Mouse (Mus musculus): ENCODE data around the gene Gnptab. TPM values are rescaled to one million over a fixed set of nuclear protein-coding genes. Genes with fewer than 3 reads are reported as not detected.

The Gnptab gene
- polyA plus RNA-seq, 1 experiment = 41.2 TPM

GRCm38 (mm10) chr10:88403021-88403420 is 24.1 kb downstream of the Gnptab start:
- Histone ChIP-seq H3K27ac (ENCODE audit: insufficient read depth, low read length) (no peak overlapping the region), H3K4me3 (replicated peaks; ENCODE audit: insufficient read depth, low read depth, low read length) (no peak overlapping the region), H3K27me3 (ENCODE audit: control insufficient read depth, insufficient read depth, low read length) (no peaks in the 10 kb centered on the region), H3K4me1 (ENCODE audit: control insufficient read depth, insufficient read depth, low read length) (peaks cover 5% of the 10 kb centered on the region)
- TF ChIP-seq POLR2A (IDR thresholded peaks at IDR 0.05; ENCODE audit: borderline replicate concordance, insufficient read depth, low read length) (no peak), CTCF (IDR thresholded peaks at IDR 0.05; ENCODE audit: borderline replicate concordance, insufficient read depth, low read depth, low read length) (no peak)
- DNase-seq = no peak
- 96% methylated on average over 4 of the region's 4 CpGs for WGBS

DNA sequence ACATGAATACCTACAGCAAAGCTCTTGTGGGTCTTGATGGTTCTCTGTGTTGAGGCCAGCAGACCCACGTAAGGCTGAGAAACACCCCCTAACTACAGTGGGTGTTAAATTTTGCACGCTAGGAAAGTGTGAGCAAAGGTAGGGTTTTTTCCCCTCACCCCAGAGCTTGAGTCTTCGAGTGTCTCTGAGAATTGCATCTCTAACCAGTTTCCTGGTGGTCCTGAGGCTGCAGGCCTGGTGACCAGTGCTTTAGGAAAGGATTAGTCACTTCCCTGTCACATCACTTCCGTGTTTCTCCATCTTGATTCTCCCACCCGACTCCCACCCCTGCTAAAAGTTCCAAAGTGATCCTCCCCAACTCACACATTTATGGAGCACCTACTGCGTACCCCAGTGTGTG is 25.3 kb downstream of the Gnptab start:
- DNase-seq = no peak
- H3K27me3 ChIP-seq (ENCODE audit: control insufficient read depth, insufficient read depth, low read length) = no peaks in the 10 kb centered on the region
- 92% methylated on average over 6 of the region's 6 CpGs for WGBS
- TF ChIP-seq CTCF (IDR thresholded peaks at IDR 0.05; ENCODE audit: borderline replicate concordance, insufficient read depth, low read depth, low read length) (no peak), POLR2A (IDR thresholded peaks at IDR 0.05; ENCODE audit: borderline replicate concordance, insufficient read depth, low read length) (no peak)
- H3K27ac ChIP-seq (ENCODE audit: insufficient read depth, low read length) = no peak overlapping the region
- peaks cover 5% of the 10 kb centered on the region for H3K4me1 ChIP-seq (ENCODE audit: control insufficient read depth, insufficient read depth, low read length)
- no peak overlapping the region for H3K4me3 ChIP-seq (replicated peaks; ENCODE audit: insufficient read depth, low read depth, low read length)

- DNase-seq = peak; percentile 45 to 69
- peaks cover 5% of the 10 kb centered on the region; the same call in 1 of the 2 replicates for H3K4me1 ChIP-seq (ENCODE audit: control insufficient read depth, insufficient read depth, low read length)
- TF ChIP-seq CTCF (IDR thresholded peaks at IDR 0.05; ENCODE audit: borderline replicate concordance, insufficient read depth, low read depth, low read length) (no peak), POLR2A (IDR thresholded peaks at IDR 0.05; ENCODE audit: borderline replicate concordance, insufficient read depth, low read length) (no peak)
- no peak overlapping the region for H3K27ac ChIP-seq (ENCODE audit: insufficient read depth, low read length)
- no peak overlapping the region for H3K4me3 ChIP-seq (replicated peaks; ENCODE audit: insufficient read depth, low read depth, low read length)
- WGBS = 23% methylated on average over 7 of the region's 7 CpGs
- no peaks in the 10 kb centered on the region for H3K27me3 ChIP-seq (ENCODE audit: control insufficient read depth, insufficient read depth, low read length)
Measured at GRCm38 (mm10) chr10:88405812-88406211, 26.9 kb downstream of the Gnptab start.

GRCm38 (mm10) chr10:88407875-88408631 is 29.1 kb downstream of the Gnptab start:
- no peaks in the 10 kb centered on the region for H3K27me3 ChIP-seq (ENCODE audit: control insufficient read depth, insufficient read depth, low read length)
- H3K4me1 ChIP-seq (ENCODE audit: control insufficient read depth, insufficient read depth, low read length) = peaks cover 5% of the 10 kb centered on the region; the same call in 1 of the 2 replicates
- 95% methylated on average over 12 of the region's 12 CpGs for WGBS
- no peak overlapping the region for H3K27ac ChIP-seq (ENCODE audit: insufficient read depth, low read length)
- no peak for DNase-seq
- H3K4me3 ChIP-seq (replicated peaks; ENCODE audit: insufficient read depth, low read depth, low read length) = no peak overlapping the region
- no peak for TF ChIP-seq CTCF (IDR thresholded peaks at IDR 0.05; ENCODE audit: borderline replicate concordance, insufficient read depth, low read depth, low read length)
- TF ChIP-seq POLR2A (IDR thresholded peaks at IDR 0.05; ENCODE audit: borderline replicate concordance, insufficient read depth, low read length) = no peak

GRCm38 (mm10) chr10:88409751-88410150 is 30.8 kb downstream of the Gnptab start:
- 69% methylated on average over 2 of the region's 2 CpGs for WGBS
- peaks cover 5% of the 10 kb centered on the region; the same call in 1 of the 2 replicates for H3K4me1 ChIP-seq (ENCODE audit: control insufficient read depth, insufficient read depth, low read length)
- H3K27me3 ChIP-seq (ENCODE audit: control insufficient read depth, insufficient read depth, low read length) = no peaks in the 10 kb centered on the region
- no peak for TF ChIP-seq CTCF (IDR thresholded peaks at IDR 0.05; ENCODE audit: borderline replicate concordance, insufficient read depth, low read depth, low read length)
- TF ChIP-seq POLR2A (IDR thresholded peaks at IDR 0.05; ENCODE audit: borderline replicate concordance, insufficient read depth, low read length) = no peak
- H3K4me3 ChIP-seq (replicated peaks; ENCODE audit: insufficient read depth, low read depth, low read length) = no peak overlapping the region
- DNase-seq = no peak
- no peak overlapping the region for H3K27ac ChIP-seq (ENCODE audit: insufficient read depth, low read length)

DNA sequence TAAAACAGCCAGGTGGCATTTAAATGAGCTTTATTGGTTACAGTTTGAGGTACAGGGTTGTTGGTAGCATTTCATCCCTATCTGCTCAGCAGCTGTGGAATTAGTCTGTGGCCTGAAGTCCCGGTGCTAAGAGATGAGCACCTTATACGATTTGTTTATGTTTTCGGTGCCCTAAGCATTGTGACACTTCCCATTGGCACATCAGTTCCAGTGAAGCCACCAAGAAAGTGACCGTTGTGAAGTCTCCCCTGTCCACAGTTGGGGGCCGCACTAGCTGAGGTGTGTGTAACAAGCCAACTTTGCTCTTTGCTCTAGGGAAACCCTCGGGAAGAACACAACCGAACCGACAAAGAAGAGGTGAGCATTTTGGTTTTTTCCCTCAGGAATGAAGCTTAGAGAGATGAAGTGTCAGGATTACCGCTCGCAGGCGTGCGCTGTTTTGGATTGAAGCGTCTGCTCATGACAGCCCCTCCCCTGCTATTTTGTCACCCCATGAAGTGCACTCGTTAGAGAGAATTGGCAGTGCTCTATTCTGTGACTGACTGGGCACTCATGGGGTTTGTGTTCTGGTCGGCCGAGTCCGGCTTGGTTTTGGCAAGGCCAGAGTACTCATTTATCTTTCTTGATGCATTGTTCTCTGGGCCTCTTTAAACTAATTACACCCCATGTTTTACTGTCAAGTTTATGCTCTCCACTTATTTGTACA is 33.5 kb downstream of the Gnptab start:
- Histone ChIP-seq H3K27me3 (ENCODE audit: control insufficient read depth, insufficient read depth, low read length) (no peaks in the 10 kb centered on the region), H3K4me1 (ENCODE audit: control insufficient read depth, insufficient read depth, low read length) (no peaks in the 10 kb centered on the region), H3K27ac (ENCODE audit: insufficient read depth, low read length) (no peak overlapping the region), H3K4me3 (replicated peaks; ENCODE audit: insufficient read depth, low read depth, low read length) (no peak overlapping the region)
- WGBS = 37% methylated on average over 17 of the region's 17 CpGs
- TF ChIP-seq POLR2A (IDR thresholded peaks at IDR 0.05; ENCODE audit: borderline replicate concordance, insufficient read depth, low read length) (no peak), CTCF (IDR thresholded peaks at IDR 0.05; ENCODE audit: borderline replicate concordance, insufficient read depth, low read depth, low read length) (no peak)
- DNase-seq = no peak

GRCm38 (mm10) chr10:88417686-88418085 is 38.8 kb downstream of the Gnptab start:
- no peak for DNase-seq
- Histone ChIP-seq H3K4me1 (ENCODE audit: control insufficient read depth, insufficient read depth, low read length) (no peaks in the 10 kb centered on the region), H3K27me3 (ENCODE audit: control insufficient read depth, insufficient read depth, low read length) (no peaks in the 10 kb centered on the region), H3K4me3 (replicated peaks; ENCODE audit: insufficient read depth, low read depth, low read length) (no peak overlapping the region), H3K27ac (ENCODE audit: insufficient read depth, low read length) (no peak overlapping the region)
- TF ChIP-seq POLR2A (IDR thresholded peaks at IDR 0.05; ENCODE audit: borderline replicate concordance, insufficient read depth, low read length) (no peak), CTCF (IDR thresholded peaks at IDR 0.05; ENCODE audit: borderline replicate concordance, insufficient read depth, low read depth, low read length) (no peak)
- 83% methylated on average over 5 of the region's 5 CpGs for WGBS

DNA sequence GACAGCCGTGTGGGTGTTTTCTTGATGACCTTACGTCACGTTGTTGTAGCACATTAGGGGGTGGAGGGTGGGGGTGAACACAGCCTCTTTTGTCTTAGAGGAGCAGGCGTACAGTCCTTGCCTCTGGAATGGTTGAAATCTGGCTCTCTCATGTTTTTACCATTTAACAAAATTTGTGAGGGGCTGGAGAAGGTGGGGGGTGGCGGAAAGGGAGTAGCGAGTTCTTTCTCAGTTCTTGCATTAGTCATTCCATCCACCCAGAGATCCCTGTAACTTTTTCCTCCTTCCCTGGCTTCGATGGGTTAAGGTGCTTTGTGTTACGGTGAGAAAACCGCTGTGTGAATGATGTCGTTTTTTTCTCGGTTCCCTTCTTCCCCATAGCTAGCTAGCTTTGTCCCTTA is 41.2 kb downstream of the Gnptab start:
- no peak for DNase-seq
- Histone ChIP-seq H3K27ac (ENCODE audit: insufficient read depth, low read length) (no peak overlapping the region), H3K4me1 (ENCODE audit: control insufficient read depth, insufficient read depth, low read length) (no peaks in the 10 kb centered on the region), H3K4me3 (replicated peaks; ENCODE audit: insufficient read depth, low read depth, low read length) (no peak overlapping the region), H3K27me3 (ENCODE audit: control insufficient read depth, insufficient read depth, low read length) (no peaks in the 10 kb centered on the region)
- 73% methylated on average over 11 of the region's 11 CpGs for WGBS
- TF ChIP-seq CTCF (IDR thresholded peaks at IDR 0.05; ENCODE audit: borderline replicate concordance, insufficient read depth, low read depth, low read length) (no peak), POLR2A (IDR thresholded peaks at IDR 0.05; ENCODE audit: borderline replicate concordance, insufficient read depth, low read length) (no peak)

Measured in cerebellum, adult 2 months (tissue).